Mouse (Mus musculus) heart, postnatal 0 days (tissue): ENCODE measurements around the gene Aknad1. TPM values are rescaled to one million over a fixed set of nuclear protein-coding genes. Genes with fewer than 3 reads are reported as not detected.
A peak's percentile ranks its signal among the peaks of the same experiment; 100 is the strongest.

Experiments used
- ATAC-seq: fragments of 200-750 bp; cut with Nextera tagmentation; 2 replicates; pipeline ENCODE4 v1.8.0; 2017; ENCODE audit warnings: low read depth, moderate number of reproducible peaks, moderate library complexity; ENCODE audit not compliant: insufficient read depth
- DNase-seq: peaks from one replicate; pipeline ENCODE4 v3.0.0-alpha.2; 2016; ENCODE audit warnings: low spot score
- H3K27ac ChIP-seq: fragments of 300-500 bp; sonication (generic); 2 replicates; pipeline ENCODE4 v1.5.1; 2014; ENCODE audit warnings: low read depth, mild to moderate bottlenecking
- H3K27me3 ChIP-seq: fragments of 300-500 bp; sonication (generic); 2 replicates; pipeline ENCODE4 v1.6.1; 2014; ENCODE audit warnings: low read length, mixed read lengths; ENCODE audit not compliant: control insufficient read depth, insufficient read depth
- H3K36me3 ChIP-seq: fragments of 300-500 bp; sonication (generic); replicated peaks from 2 replicates; pipeline ENCODE4 v1.6.1; 2014; ENCODE audit warnings: low read length, mixed read lengths; ENCODE audit not compliant: control insufficient read depth, insufficient read depth
- H3K4me1 ChIP-seq: fragments of 300-500 bp; sonication (generic); 2 replicates; pipeline ENCODE4 v1.6.1; 2014; ENCODE audit warnings: antibody characterized with exemption; ENCODE audit not compliant: control insufficient read depth, insufficient read depth
- H3K4me2 ChIP-seq: fragments of 300-500 bp; sonication (generic); 2 replicates; pipeline ENCODE4 v1.6.1; 2014; ENCODE audit warnings: low read depth, mild to moderate bottlenecking, low read length, moderate library complexity
- H3K4me3 ChIP-seq: fragments of 300-500 bp; sonication (generic); 2 replicates; pipeline ENCODE4 v1.5.1; 2014; ENCODE audit warnings: low read depth, low read length
- H3K9ac ChIP-seq: fragments of 300-500 bp; sonication (generic); replicated peaks from 2 replicates; pipeline ENCODE4 v1.6.1; 2014; ENCODE audit warnings: low read depth, low read length, mixed read lengths
- H3K9me3 ChIP-seq: fragments of 300-500 bp; sonication (generic); replicated peaks from 2 replicates; pipeline ENCODE4 v1.6.1; 2016; ENCODE audit warnings: low read length; ENCODE audit not compliant: control insufficient read depth
- CTCF ChIP-seq: IDR thresholded peaks from 2 replicates; pipeline ENCODE4 v1.5.1; 2016; ENCODE audit warnings: antibody characterized with exemption, control low read depth, low read depth
- EP300 ChIP-seq: IDR thresholded peaks from 2 replicates; pipeline ENCODE4 v1.6.1; 2016; ENCODE audit warnings: antibody characterized with exemption, low read depth
- WGBS: fragments of 180-500 bp; shearing (Covaris S2); extraction: QIAGEN DNeasy Blood & Tissue Kit; methylation state at CpG from one replicate; pipeline ENCODE4 v1.1.7; 2014; 5-methylcytosine and 5-hydroxymethylcytosine counted together
- polyA plus RNA-seq: library from polyadenylated mRNA; unstranded; fragments of >200 nt; fragmentation: Nextera tagmentation; extraction: Ambion mirVana; gene quantifications from 2 replicates; pipeline ENCODE4 v1.2.1, GENCODE M21; 2015
- total RNA-seq: library from RNA; depleted of rRNA; stranded (reverse); fragments of >200 nt; gene quantifications from 2 replicates; pipeline ENCODE4 v1.2.3, GENCODE M21; 2014; ENCODE audit warnings: low replicate concordance

The Aknad1 gene
- total and polyA plus RNA-seq, 2 experiments from 2014 or later = not detected

- Histone ChIP-seq H3K27ac (no peak overlapping the region), H3K27me3 (no peaks in the 10 kb centered on the region), H3K4me3 (no peak overlapping the region), H3K9ac (no peak overlapping the region), H3K4me2 (no peak overlapping the region), H3K9me3 (no peaks in the 10 kb centered on the region), H3K4me1 (no peaks in the 10 kb centered on the region), H3K36me3 (no peaks in the 10 kb centered on the region)
- TF ChIP-seq EP300 = no peak
- TF ChIP-seq CTCF = no peak
- no peak for DNase-seq
- WGBS = 54% methylated on average over 2 of the region's 2 CpGs
- ATAC-seq = no peak
Observed at GRCm38 (mm10) chr3:108763691-108764090, 24.2 kb downstream of the Aknad1 start.

- Histone ChIP-seq H3K4me2 (no peak overlapping the region), H3K27me3 (no peaks in the 10 kb centered on the region), H3K4me3 (no peak overlapping the region), H3K9ac (no peak overlapping the region), H3K4me1 (no peaks in the 10 kb centered on the region), H3K36me3 (no peaks in the 10 kb centered on the region), H3K9me3 (no peaks in the 10 kb centered on the region), H3K27ac (no peak overlapping the region)
- WGBS = 42% methylated on average over 7 of the region's 7 CpGs
- ATAC-seq (no peak), DNase-seq (no peak)
- no peak for TF ChIP-seq EP300
- no peak for TF ChIP-seq CTCF
Observed at GRCm38 (mm10) chr3:108764976-108765375, 25.5 kb downstream of the Aknad1 start.

GRCm38 (mm10) chr3:108765476-108765875 is 26.0 kb downstream of the Aknad1 start:
- Histone ChIP-seq H3K4me3 (no peak overlapping the region), H3K36me3 (no peaks in the 10 kb centered on the region), H3K9ac (no peak overlapping the region), H3K27me3 (no peaks in the 10 kb centered on the region), H3K27ac (no peak overlapping the region), H3K4me2 (no peak overlapping the region), H3K4me1 (0 out of 2 replicates have a peak, but pooled peaks cover under 1% of the 10 kb centered on the region), H3K9me3 (no peaks in the 10 kb centered on the region)
- DNase-seq (no peak), ATAC-seq (no peak)
- 81% methylated on average over 7 of the region's 7 CpGs for WGBS
- no peak for TF ChIP-seq CTCF
- no peak for TF ChIP-seq EP300

- TF ChIP-seq CTCF (no peak), EP300 (no peak)
- Histone ChIP-seq H3K4me3 (no peak overlapping the region), H3K9ac (no peak overlapping the region), H3K27me3 (no peaks in the 10 kb centered on the region), H3K36me3 (no peaks in the 10 kb centered on the region), H3K9me3 (no peaks in the 10 kb centered on the region), H3K27ac (no peak overlapping the region), H3K4me1 (0 out of 2 replicates have a peak, but pooled peaks cover 4% of the 10 kb centered on the region), H3K4me2 (no peak overlapping the region)
- WGBS = 69% methylated on average over 7 of the region's 7 CpGs
- ATAC-seq (no peak), DNase-seq (no peak)
Observed at GRCm38 (mm10) chr3:108766943-108767342, 27.5 kb downstream of the Aknad1 start.

- no peak for TF ChIP-seq CTCF
- TF ChIP-seq EP300 = no peak
- 46% methylated on average over 10 of the region's 10 CpGs for WGBS
- H3K9ac ChIP-seq = no peak overlapping the region
Observed at GRCm38 (mm10) chr3:108767416-108767815, 28.0 kb downstream of the Aknad1 start.

GRCm38 (mm10) chr3:108769547-108769946 is 30.1 kb downstream of the Aknad1 start:
- TF ChIP-seq EP300 = no peak
- no peak for TF ChIP-seq CTCF
- Histone ChIP-seq H3K27me3 (0 out of 2 replicates have a peak, but pooled peaks cover 5% of the 10 kb centered on the region), H3K4me3 (no peak overlapping the region), H3K9me3 (no peaks in the 10 kb centered on the region), H3K27ac (no peak overlapping the region), H3K36me3 (no peaks in the 10 kb centered on the region), H3K4me1 (0 out of 2 replicates have a peak, but pooled peaks cover 4% of the 10 kb centered on the region), H3K4me2 (no peak overlapping the region), H3K9ac (no peak overlapping the region)
- 60% methylated on average over 6 of the region's 6 CpGs for WGBS
- ATAC-seq (no peak), DNase-seq (no peak)

More at GRCm38 (mm10) chr3:108767416-108767815, 28.0 kb downstream of the Aknad1 start:
- ATAC-seq = no peak
- DNase-seq = peak; percentile 66
- Histone ChIP-seq H3K27me3 (no peaks in the 10 kb centered on the region), H3K4me1 (0 out of 2 replicates have a peak, but pooled peaks cover 4% of the 10 kb centered on the region), H3K9me3 (no peaks in the 10 kb centered on the region), H3K4me3 (no peak overlapping the region), H3K27ac (no peak overlapping the region), H3K4me2 (no peak overlapping the region), H3K36me3 (no peaks in the 10 kb centered on the region)
